Mouse (Mus musculus) liver, adult 2 months (tissue): ENCODE results near the gene Plekhg1.

ENCODE experiments used
- CTCF ChIP-seq: fragments of 200-500 bp; IDR thresholded peaks from 2 replicates; pipeline ENCODE4 v1.5.1; 2011; ENCODE audit warnings: low read depth, low read length, control low read depth
- POLR2A ChIP-seq: fragments of 200-500 bp; IDR thresholded peaks from 2 replicates; pipeline ENCODE4 v1.6.1; 2011; ENCODE audit warnings: low read length, control low read depth; ENCODE audit not compliant: insufficient read depth; ENCODE audit errors: extremely low read depth

DNA sequence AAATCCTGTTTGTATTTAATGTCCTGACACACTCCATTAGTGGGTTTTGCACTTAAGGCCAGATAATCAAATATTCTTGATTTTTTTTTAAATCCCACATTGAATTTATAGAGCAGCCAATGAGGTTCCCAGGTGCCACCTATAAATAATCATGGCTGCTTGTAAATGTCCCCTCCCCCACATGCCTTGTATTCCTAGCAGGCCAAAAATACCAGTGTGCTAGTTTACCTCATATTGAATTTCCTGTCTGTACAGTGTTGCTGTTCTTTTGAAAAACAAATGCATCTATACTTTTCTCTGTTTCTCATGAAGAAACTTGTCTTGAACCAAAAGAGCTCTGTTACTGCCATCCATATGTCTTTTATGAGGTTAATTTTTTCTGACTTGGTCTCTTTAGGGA lies 59.3 kb downstream of the Plekhg1 start:
- TF ChIP-seq CTCF (no peak), POLR2A (no peak)
